In genomic region chr1:71203581-71203980, GRCm38 (mm10) we compare ENCODE assay signal across 28 mouse cellular contexts.
DNase-seq lines count a peak whose midpoint lies in the region; ATAC-seq and TF ChIP-seq lines count a peak whose summit lies in the region.
"Had no signal": no experiment of that assay in that cellular context is flagged by ENCODE, and none has a peak within 500 bp of the region (broad histone marks: within the 10 kb centered on the region; RNA-seq: fewer than 3 reads in every experiment).

No protein-coding gene starts in this region.

- no peak overlapping the region for H3K4me3 ChIP-seq in kidney, embryonic 16.5 days (ENCODE audit: low read length)
- H3K4me3 ChIP-seq in liver, postnatal 0 days (ENCODE audit: low read depth, low read length) = no peak overlapping the region
- no peak overlapping the region for H3K4me3 ChIP-seq in liver, embryonic 11.5 days (ENCODE audit: low read depth, low read length)
- H3K4me3 ChIP-seq: embryonic facial prominence, embryonic 13.5 days; embryonic facial prominence, embryonic 15.5 days; erythroblast, embryonic 14.5 days; forebrain, embryonic 10.5 days; forebrain, embryonic 12.5 days had no signal

- H3K9me3 ChIP-seq in kidney, embryonic 16.5 days (ENCODE audit: low read length) = no peaks in the 10 kb centered on the region
- H3K9me3 ChIP-seq in liver, postnatal 0 days (ENCODE audit: low read length) = no peaks in the 10 kb centered on the region
- H3K9me3 ChIP-seq in liver, embryonic 11.5 days (ENCODE audit: control insufficient read depth, low read length) = no peaks in the 10 kb centered on the region
- H3K9me3 ChIP-seq: embryonic facial prominence, embryonic 13.5 days; embryonic facial prominence, embryonic 15.5 days; forebrain, embryonic 10.5 days; forebrain, embryonic 12.5 days; G1E had no signal

- ATAC-seq in kidney, embryonic 16.5 days (ENCODE audit: low FRiP score, low TSS enrichment) = no peak
- ATAC-seq in liver, postnatal 0 days = peak; percentile 53; the same call in 1 of the 2 replicates
- ATAC-seq in liver, embryonic 11.5 days (replicated peaks; ENCODE audit: low FRiP score) = no peak
- ATAC-seq: activated CD4-positive, CD25-positive, alpha-beta regulatory T cell, adult 4 months; CD4-positive, CD25-positive, alpha-beta regulatory T cell, adult 4 months; forebrain, embryonic 14.5 days; forebrain, embryonic 16.5 days; Patski had no signal

- H3K27me3 ChIP-seq in kidney, embryonic 16.5 days (ENCODE audit: insufficient read depth, low read length) = no peaks in the 10 kb centered on the region
- H3K27me3 ChIP-seq in liver, postnatal 0 days (ENCODE audit: insufficient read depth, low read length) = no peaks in the 10 kb centered on the region
- H3K27me3 ChIP-seq in liver, embryonic 11.5 days (replicated peaks; ENCODE audit: control insufficient read depth, insufficient read depth, low read length) = no peaks in the 10 kb centered on the region
- H3K27me3 ChIP-seq: CH12.LX; embryonic facial prominence, embryonic 13.5 days; embryonic facial prominence, embryonic 15.5 days; forebrain, embryonic 12.5 days had no signal

- 73% methylated on average over 4 of the region's 4 CpGs for WGBS in kidney, embryonic 16.5 days
- WGBS in liver, postnatal 0 days (ENCODE audit: insufficient replicate concordance) = 53% methylated on average over 4 of the region's 4 CpGs
- 74% methylated on average over 4 of the region's 4 CpGs for WGBS in liver, embryonic 11.5 days

- DNase-seq in adrenal gland, adult 2 months = peak; percentile 10
- no peak for DNase-seq in adrenal gland, postnatal 25 days
- DNase-seq in kidney, adult 9 months = peak; percentile 5
- DNase-seq in liver, postnatal 0 days = no peak
- DNase-seq in liver, embryonic 11.5 days (ENCODE audit: low spot score) = no peak
- DNase-seq: adrenal gland, postnatal 10 days; adrenal gland, postnatal 36 days; B cell, adult 2 months; cerebellum, adult 11 months; cerebellum, adult 18-20 months; cerebellum, adult 8-10 months; cerebellum, adult 9-11 months; cerebellum, postnatal 14 days; cerebellum, postnatal 36 days; embryo, embryonic 11 days had no signal

- TF ChIP-seq EP300 in liver, postnatal 0 days (IDR thresholded peaks at IDR 0.05; ENCODE audit: low read depth) = no peak

- no peaks in the 10 kb centered on the region for H3K36me3 ChIP-seq in kidney, embryonic 16.5 days (ENCODE audit: insufficient read depth, low read length)
- H3K36me3 ChIP-seq in liver, postnatal 0 days (replicated peaks; ENCODE audit: insufficient read depth, low read length) = no peaks in the 10 kb centered on the region
- no peaks in the 10 kb centered on the region for H3K36me3 ChIP-seq in liver, embryonic 11.5 days (ENCODE audit: control insufficient read depth, insufficient read depth, low read length)
- H3K36me3 ChIP-seq: embryonic facial prominence, embryonic 13.5 days; embryonic facial prominence, embryonic 15.5 days; forebrain, embryonic 10.5 days; forebrain, embryonic 12.5 days; G1E had no signal

- no peak overlapping the region for H3K27ac ChIP-seq in kidney, embryonic 16.5 days (ENCODE audit: low read length)
- H3K27ac ChIP-seq in liver, postnatal 0 days (ENCODE audit: low read depth) = no peak overlapping the region
- H3K27ac ChIP-seq in liver, embryonic 11.5 days (ENCODE audit: low read depth, low read length) = no peak overlapping the region
- H3K27ac ChIP-seq: embryonic facial prominence, embryonic 13.5 days; embryonic facial prominence, embryonic 15.5 days; forebrain, embryonic 10.5 days; forebrain, embryonic 12.5 days had no signal

- no peak overlapping the region for H3K4me2 ChIP-seq in kidney, embryonic 16.5 days (replicated peaks; ENCODE audit: low read depth, low read length)
- H3K4me2 ChIP-seq in liver, postnatal 0 days (ENCODE audit: low read depth, low read length) = no peak overlapping the region
- H3K4me2 ChIP-seq in liver, embryonic 11.5 days = no peak overlapping the region
- H3K4me2 ChIP-seq: embryonic facial prominence, embryonic 13.5 days; embryonic facial prominence, embryonic 15.5 days; forebrain, embryonic 12.5 days had no signal

- H3K4me1 ChIP-seq in kidney, embryonic 16.5 days (ENCODE audit: insufficient read depth, low read length) = no peaks in the 10 kb centered on the region
- no peaks in the 10 kb centered on the region for H3K4me1 ChIP-seq in liver, postnatal 0 days (ENCODE audit: insufficient read depth)
- no peaks in the 10 kb centered on the region for H3K4me1 ChIP-seq in liver, embryonic 11.5 days (replicated peaks; ENCODE audit: control insufficient read depth, insufficient read depth, low read length)
- H3K4me1 ChIP-seq: embryonic facial prominence, embryonic 13.5 days; embryonic facial prominence, embryonic 15.5 days; forebrain, embryonic 10.5 days; forebrain, embryonic 12.5 days had no signal

- no peak overlapping the region for H3K9ac ChIP-seq in kidney, embryonic 16.5 days (replicated peaks; ENCODE audit: low read length)
- H3K9ac ChIP-seq in liver, postnatal 0 days (replicated peaks) = no peak overlapping the region
- H3K9ac ChIP-seq in liver, embryonic 11.5 days (ENCODE audit: low read depth, low read length) = no peak overlapping the region
- H3K9ac ChIP-seq: embryonic facial prominence, embryonic 13.5 days; embryonic facial prominence, embryonic 15.5 days; forebrain, embryonic 12.5 days had no signal

- TF ChIP-seq CTCF in liver, postnatal 0 days (IDR thresholded peaks at IDR 0.05; ENCODE audit: low read depth) = no peak

Comparison
In these comparisons a context has a peak if more than half of its experiments do, and no peak if none do; other contexts are left out.
1. DNase-seq: peak in adrenal gland, adult 2 months (single experiment) and kidney, adult 9 months (single experiment); none in adrenal gland, postnatal 25 days (single experiment), liver, postnatal 0 days (single experiment) and liver, embryonic 11.5 days (single experiment).